ENCODE assay signal across 24 mouse cellular contexts in the genomic region with DNA sequence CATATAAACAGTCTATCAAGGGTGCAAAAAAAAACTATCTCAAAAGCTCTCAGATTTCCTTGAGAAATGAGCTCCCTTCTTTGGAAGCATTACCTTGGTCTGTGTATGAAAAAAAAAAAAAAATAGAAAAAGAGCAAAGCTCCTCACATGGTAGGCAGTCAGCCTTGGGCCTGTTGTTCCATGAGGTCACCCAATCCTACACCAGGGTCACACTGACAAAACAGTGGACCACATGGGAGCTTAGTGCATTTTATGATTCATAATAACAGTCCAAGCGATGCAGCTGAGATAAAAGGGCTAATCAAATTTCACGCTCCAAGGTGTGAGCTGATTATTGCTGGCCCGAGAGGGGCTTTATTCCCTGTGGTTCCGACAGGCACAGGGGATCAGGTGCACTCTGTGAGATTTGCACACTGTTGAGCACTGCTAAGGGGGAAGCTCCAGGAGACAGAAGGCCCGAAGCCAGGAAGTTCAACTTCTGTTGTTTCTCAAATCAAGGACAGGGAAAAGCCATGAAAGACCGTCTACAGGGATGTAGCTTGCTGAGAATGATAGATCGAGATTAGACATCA.
DNase-seq lines count a peak whose midpoint lies in the region; ATAC-seq lines count a peak whose summit lies in the region.
"Had no signal": no experiment of that assay in that cellular context is flagged by ENCODE, and none has a peak within 500 bp of the region (broad histone marks: within the 10 kb centered on the region; RNA-seq: fewer than 3 reads in every experiment).

No protein-coding gene starts in this region.

- no peak overlapping the region for H3K9ac ChIP-seq in embryonic facial prominence, embryonic 11.5 days (replicated peaks; ENCODE audit: low read length)
- no peak overlapping the region for H3K9ac ChIP-seq in hindbrain, embryonic 11.5 days (ENCODE audit: low read depth, low read length)
- H3K9ac ChIP-seq in hindbrain, embryonic 12.5 days = no peak overlapping the region
- no peak overlapping the region for H3K9ac ChIP-seq in embryonic facial prominence, embryonic 14.5 days (ENCODE audit: low read depth, low read length)
- H3K9ac ChIP-seq: embryonic facial prominence, embryonic 12.5 days; hindbrain, embryonic 15.5 days; liver, postnatal 0 days had no signal

- H3K4me1 ChIP-seq in embryonic facial prominence, embryonic 11.5 days (ENCODE audit: control insufficient read depth, insufficient read depth, low read length) = no peaks in the 10 kb centered on the region
- H3K4me1 ChIP-seq in embryonic facial prominence, embryonic 10.5 days = no peaks in the 10 kb centered on the region
- no peaks in the 10 kb centered on the region for H3K4me1 ChIP-seq in hindbrain, embryonic 11.5 days (replicated peaks; ENCODE audit: control insufficient read depth, insufficient read depth, low read length)
- H3K4me1 ChIP-seq in hindbrain, embryonic 12.5 days = peaks cover 4% of the 10 kb centered on the region
- H3K4me1 ChIP-seq in embryonic facial prominence, embryonic 14.5 days (ENCODE audit: control insufficient read depth, insufficient read depth, low read length) = no peaks in the 10 kb centered on the region
- H3K4me1 ChIP-seq: embryonic facial prominence, embryonic 12.5 days; hindbrain, embryonic 15.5 days had no signal

- no peak overlapping the region for H3K4me3 ChIP-seq in embryonic facial prominence, embryonic 11.5 days (ENCODE audit: low read depth, low read length)
- H3K4me3 ChIP-seq in embryonic facial prominence, embryonic 10.5 days = no peak overlapping the region
- no peak overlapping the region for H3K4me3 ChIP-seq in hindbrain, embryonic 11.5 days (ENCODE audit: low read depth, low read length)
- no peak overlapping the region for H3K4me3 ChIP-seq in hindbrain, embryonic 12.5 days
- no peak overlapping the region for H3K4me3 ChIP-seq in embryonic facial prominence, embryonic 14.5 days (ENCODE audit: low read depth, low read length)
- H3K4me3 ChIP-seq: embryonic facial prominence, embryonic 12.5 days; hindbrain, embryonic 15.5 days; myocyte had no signal

- no peak for DNase-seq in embryonic facial prominence, embryonic 11.5 days (ENCODE audit: low spot score)
- no peak for DNase-seq in embryonic facial prominence, embryonic 10.5 days (ENCODE audit: low spot score)
- peak; percentile 12 for DNase-seq in hindbrain, embryonic 11.5 days (ENCODE audit: low spot score)
- peak; percentile 65 for DNase-seq in MN1 (ENCODE audit: low spot score)
- DNase-seq in embryonic facial prominence, embryonic 14.5 days (ENCODE audit: low spot score) = peak; percentile 11
- no peak for DNase-seq in spleen, adult 18-20 months
- no peak for DNase-seq in frontal cortex, postnatal 14 days (ENCODE audit: low spot score in 2 of 2)
- DNase-seq: B cell, adult 2 months; cerebellum, adult 2 months; cerebellum, postnatal 36 days; gastrocnemius, postnatal 36 days; heart, postnatal 14 days; kidney, postnatal 36 days; left cerebral cortex, postnatal 4 days; liver; liver, postnatal 0 days; lung, postnatal 14 days; right cerebral cortex, adult 18-20 months; thymus, postnatal 14 days had no signal

- H3K36me3 ChIP-seq in embryonic facial prominence, embryonic 11.5 days (replicated peaks; ENCODE audit: control insufficient read depth, insufficient read depth, low read depth, low read length) = no peaks in the 10 kb centered on the region
- no peaks in the 10 kb centered on the region for H3K36me3 ChIP-seq in embryonic facial prominence, embryonic 10.5 days (replicated peaks)
- H3K36me3 ChIP-seq in hindbrain, embryonic 11.5 days (ENCODE audit: control insufficient read depth, insufficient read depth, low read length) = no peaks in the 10 kb centered on the region
- no peaks in the 10 kb centered on the region for H3K36me3 ChIP-seq in hindbrain, embryonic 12.5 days
- H3K36me3 ChIP-seq in embryonic facial prominence, embryonic 14.5 days (ENCODE audit: control insufficient read depth, insufficient read depth, low read length) = no peaks in the 10 kb centered on the region
- H3K36me3 ChIP-seq: embryonic facial prominence, embryonic 12.5 days; hindbrain, embryonic 15.5 days had no signal

- 67% methylated on average over 7 of the region's 7 CpGs for WGBS in embryonic facial prominence, embryonic 11.5 days
- 74% methylated on average over 7 of the region's 7 CpGs for WGBS in embryonic facial prominence, embryonic 10.5 days
- 61% methylated on average over 7 of the region's 7 CpGs for WGBS in hindbrain, embryonic 11.5 days
- 47% methylated on average over 7 of the region's 7 CpGs for WGBS in hindbrain, embryonic 12.5 days
- 68% methylated on average over 7 of the region's 7 CpGs for WGBS in embryonic facial prominence, embryonic 14.5 days

- H3K27ac ChIP-seq in embryonic facial prominence, embryonic 11.5 days (replicated peaks; ENCODE audit: low read depth, low read length) = no peak overlapping the region
- no peak overlapping the region for H3K27ac ChIP-seq in embryonic facial prominence, embryonic 10.5 days (replicated peaks)
- H3K27ac ChIP-seq in hindbrain, embryonic 11.5 days (ENCODE audit: low read depth, low read length) = no peak overlapping the region
- H3K27ac ChIP-seq in hindbrain, embryonic 12.5 days = no peak overlapping the region
- no peak overlapping the region for H3K27ac ChIP-seq in embryonic facial prominence, embryonic 14.5 days (replicated peaks; ENCODE audit: low read depth, low read length)
- H3K27ac ChIP-seq: embryonic facial prominence, embryonic 12.5 days; hindbrain, embryonic 15.5 days had no signal

- H3K4me2 ChIP-seq in embryonic facial prominence, embryonic 11.5 days (ENCODE audit: low read depth, low read length) = no peak overlapping the region
- H3K4me2 ChIP-seq in hindbrain, embryonic 11.5 days (replicated peaks; ENCODE audit: low read depth, low read length) = no peak overlapping the region
- H3K4me2 ChIP-seq in hindbrain, embryonic 12.5 days (replicated peaks) = no peak overlapping the region
- H3K4me2 ChIP-seq in embryonic facial prominence, embryonic 14.5 days (ENCODE audit: low read depth, low read length) = no peak overlapping the region
- H3K4me2 ChIP-seq: embryonic facial prominence, embryonic 12.5 days; hindbrain, embryonic 15.5 days had no signal

- ATAC-seq in embryonic facial prominence, embryonic 11.5 days (replicated peaks; ENCODE audit: insufficient number of reproducible peaks, low FRiP score, low TSS enrichment, low read depth) = 0 out of 2 replicates have a peak, but pooled peaks have one; percentile 34
- peak; percentile 45; the same call in 1 of the 2 replicates for ATAC-seq in hindbrain, embryonic 11.5 days (ENCODE audit: low FRiP score)
- no peak for ATAC-seq in hindbrain, embryonic 12.5 days (ENCODE audit: low FRiP score)
- peak; percentile 79 for ATAC-seq in embryonic facial prominence, embryonic 14.5 days (ENCODE audit: low read depth)
- ATAC-seq: intestine, embryonic 16.5 days; liver, postnatal 0 days had no signal

- no peaks in the 10 kb centered on the region for H3K27me3 ChIP-seq in embryonic facial prominence, embryonic 11.5 days (ENCODE audit: control insufficient read depth, insufficient read depth, low read length)
- no peaks in the 10 kb centered on the region for H3K27me3 ChIP-seq in embryonic facial prominence, embryonic 10.5 days (replicated peaks; ENCODE audit: low read depth, poor library complexity, severe bottlenecking)
- H3K27me3 ChIP-seq in hindbrain, embryonic 11.5 days (ENCODE audit: control insufficient read depth, insufficient read depth, low read length) = no peaks in the 10 kb centered on the region
- no peaks in the 10 kb centered on the region for H3K27me3 ChIP-seq in hindbrain, embryonic 12.5 days
- no peaks in the 10 kb centered on the region for H3K27me3 ChIP-seq in embryonic facial prominence, embryonic 14.5 days (replicated peaks; ENCODE audit: control insufficient read depth, insufficient read depth, low read length)
- H3K27me3 ChIP-seq: embryonic facial prominence, embryonic 12.5 days; hindbrain, embryonic 15.5 days had no signal

- H3K9me3 ChIP-seq in embryonic facial prominence, embryonic 11.5 days (replicated peaks; ENCODE audit: control insufficient read depth, low read length) = no peaks in the 10 kb centered on the region
- no peaks in the 10 kb centered on the region for H3K9me3 ChIP-seq in embryonic facial prominence, embryonic 10.5 days
- no peaks in the 10 kb centered on the region for H3K9me3 ChIP-seq in hindbrain, embryonic 11.5 days (ENCODE audit: control insufficient read depth, low read length)
- no peaks in the 10 kb centered on the region for H3K9me3 ChIP-seq in hindbrain, embryonic 12.5 days (replicated peaks)
- H3K9me3 ChIP-seq in embryonic facial prominence, embryonic 14.5 days (ENCODE audit: control insufficient read depth, low read length) = no peaks in the 10 kb centered on the region
- H3K9me3 ChIP-seq: embryonic facial prominence, embryonic 12.5 days; hindbrain, embryonic 15.5 days had no signal

Comparison
In these comparisons a context has a peak if more than half of its experiments do, and no peak if none do; other contexts are left out.
1. DNase-seq: peak in hindbrain, embryonic 11.5 days (single experiment), MN1 (single experiment) and embryonic facial prominence, embryonic 14.5 days (single experiment); none in embryonic facial prominence, embryonic 11.5 days (single experiment), embryonic facial prominence, embryonic 10.5 days (single experiment), spleen, adult 18-20 months (0 of 2) and frontal cortex, postnatal 14 days (0 of 2).